Mouse (Mus musculus): ENCODE measurements at regions not wholly inside any gene's neighbourhood (a gene's known extent, or its start where the extent isn't known, plus 50 kb on each side); places are given as distances from the start of the nearest gene placed in this dataset.

DNA sequence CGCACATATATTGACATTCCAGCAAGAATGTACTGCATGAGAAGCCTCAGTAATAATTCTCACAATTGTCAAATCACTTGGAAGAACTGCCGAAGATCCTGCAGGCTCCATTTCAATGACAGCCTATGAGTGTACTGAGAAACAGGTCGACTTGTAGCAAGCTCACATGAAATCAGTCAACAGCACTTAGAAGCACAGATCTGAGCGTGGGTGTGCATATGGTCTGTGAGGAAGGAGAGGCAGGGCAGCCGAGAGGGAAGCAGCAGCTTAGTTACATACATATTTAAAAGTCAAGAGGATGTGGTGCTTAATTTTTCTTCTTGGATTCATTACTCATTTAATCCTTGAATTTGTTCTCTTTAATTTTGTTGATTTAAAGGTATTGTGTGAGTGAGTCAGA, 967.4 kb upstream of the Epha7 start:
- DNase-seq (ENCODE audit: low spot score in 2 of 2), result peak; percentile 17 to 59

GRCm38 (mm10) chr4:27846106-27846622, 966.8 kb upstream of the Epha7 start:
- DNase-seq (ENCODE audit: low spot score in 2 of 2), result no peak

GRCm38 (mm10) chr4:27856086-27856485, 956.8 kb upstream of the Epha7 start:
- DNase-seq (ENCODE audit: low spot score in 2 of 2), result peak in 1 of 2 experiments; percentile 56

DNA sequence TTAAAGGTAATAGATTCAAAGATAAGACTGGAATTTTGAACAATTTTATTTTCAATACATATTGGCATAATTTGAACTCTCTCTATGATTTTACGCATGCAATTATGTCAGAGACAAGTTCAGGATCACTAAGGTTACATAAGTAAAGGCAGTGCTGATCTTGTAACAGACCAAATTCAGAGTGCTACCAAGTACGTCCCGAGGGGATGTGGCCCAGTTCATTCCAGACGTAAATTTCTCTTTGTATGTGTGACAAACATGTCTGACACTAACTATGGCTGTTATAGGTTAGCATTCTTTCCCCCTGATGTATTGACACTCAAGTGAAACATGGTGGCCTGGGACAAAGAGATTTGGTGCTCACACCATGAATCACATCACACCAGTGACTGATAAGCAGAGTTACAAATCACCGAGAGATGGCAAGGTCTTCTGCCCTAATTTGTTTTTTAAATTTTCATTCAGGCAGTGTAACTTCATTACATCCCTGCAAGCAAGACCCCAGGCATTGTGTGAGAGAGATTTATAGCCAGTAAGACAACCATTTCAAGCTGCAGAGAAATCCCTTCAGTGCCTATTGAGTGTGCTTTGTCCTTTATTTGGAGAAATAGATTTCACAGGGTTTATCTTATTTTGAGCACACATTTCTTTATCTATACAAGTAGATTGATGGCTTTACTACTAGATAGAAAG, 925.5 kb upstream of the Epha7 start:
- DNase-seq (ENCODE audit: low spot score in 2 of 2), result no peak

DNA sequence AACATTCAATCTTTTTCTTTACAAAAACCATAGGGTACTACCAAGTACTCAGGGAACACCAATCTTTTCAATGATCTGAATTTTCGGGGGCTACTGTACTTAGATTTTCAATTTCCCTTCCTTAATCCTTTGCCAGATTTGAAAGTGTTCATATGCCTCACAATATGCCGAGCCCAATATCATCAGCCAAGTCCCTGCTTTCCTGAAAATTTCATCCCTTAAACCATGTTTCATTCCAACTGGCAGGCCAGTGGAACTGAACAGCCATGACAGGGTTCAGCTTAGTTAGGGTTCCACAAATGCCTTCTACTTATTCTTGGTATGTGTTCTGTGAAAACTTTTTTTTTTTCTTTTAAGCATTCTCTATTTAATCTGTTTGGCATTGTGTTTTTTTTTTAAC, 916.5 kb upstream of the Epha7 start:
- DNase-seq (ENCODE audit: low spot score in 2 of 2), result peak in 1 of 2 experiments; percentile 66

- DNase-seq (ENCODE audit: low spot score in 2 of 2), result no peak
These were observed 867.6 kb upstream of the Epha7 start for GRCm38 (mm10) chr4:27945351-27945750.

DNA sequence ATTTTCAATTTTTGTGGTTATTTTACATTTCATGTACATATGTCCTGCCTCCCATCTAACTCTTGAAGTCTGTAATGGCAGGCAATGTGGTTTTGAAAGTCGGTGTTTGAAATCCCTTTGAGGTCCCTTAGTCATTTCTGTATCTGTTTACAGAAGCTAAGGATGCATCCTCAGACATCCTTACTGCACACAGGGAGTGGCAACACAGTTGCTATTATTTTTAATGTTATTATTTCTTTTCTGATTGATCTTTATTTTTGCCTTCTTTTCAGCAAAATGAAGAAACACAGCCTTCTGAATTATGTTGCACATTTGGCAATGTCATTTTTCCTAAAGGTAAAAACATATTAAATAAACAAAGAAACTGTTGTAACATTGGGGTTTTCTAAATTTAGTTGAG, 867.2 kb upstream of the Epha7 start:
- DNase-seq (ENCODE audit: low spot score in 2 of 2), result no peak

DNA sequence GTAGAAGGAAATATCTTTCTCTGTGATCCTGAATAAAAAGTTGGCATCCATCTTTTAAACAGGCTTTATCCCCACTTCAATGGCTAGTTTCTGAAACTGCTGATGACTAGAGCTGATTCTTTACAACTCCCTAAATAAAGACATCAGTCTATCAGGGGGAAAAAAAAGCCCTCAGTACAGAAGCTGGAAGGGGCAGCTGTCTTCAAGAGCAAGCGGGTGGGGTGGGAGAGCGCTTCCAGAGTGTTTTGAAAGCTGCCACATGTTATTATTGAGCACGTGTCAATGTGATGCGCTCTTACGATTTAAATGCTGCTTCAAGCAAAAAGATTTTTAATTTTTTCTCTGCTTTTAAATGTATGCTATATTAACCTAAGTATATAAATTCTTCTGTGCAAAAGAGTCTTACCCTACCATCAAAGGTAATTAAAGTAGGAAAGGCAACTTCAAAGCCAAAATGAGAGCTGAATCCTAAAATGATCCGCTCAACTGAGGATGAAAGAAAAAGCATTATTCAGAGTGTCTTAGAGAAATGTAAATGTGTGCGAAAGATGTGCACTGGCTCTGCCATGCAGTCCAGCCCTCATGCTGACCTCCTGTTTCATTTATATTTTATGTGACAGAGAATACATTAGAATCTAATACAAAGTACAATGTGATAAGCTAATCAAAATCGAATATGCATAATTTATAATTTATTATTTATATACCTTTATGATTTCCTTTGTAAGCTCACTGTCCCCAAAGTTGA, 862.8 kb upstream of the Epha7 start:
- DNase-seq (ENCODE audit: low spot score in 2 of 2), result no peak

GRCm38 (mm10) chr4:27965046-27965681, 847.8 kb upstream of the Epha7 start:
- DNase-seq (ENCODE audit: low spot score in 2 of 2), result peak in 1 of 2 experiments; percentile 50

GRCm38 (mm10) chr4:27970569-27970968, 842.4 kb upstream of the Epha7 start:
- DNase-seq (ENCODE audit: low spot score in 2 of 2), result no peak

GRCm38 (mm10) chr4:27979210-27979771, 833.6 kb upstream of the Epha7 start:
- DNase-seq (ENCODE audit: low spot score in 2 of 2), result no peak

GRCm38 (mm10) chr4:27979781-27980180, 833.1 kb upstream of the Epha7 start:
- DNase-seq (ENCODE audit: low spot score in 2 of 2), result no peak

- DNase-seq (ENCODE audit: low spot score in 2 of 2), result no peak
These were observed 831.6 kb upstream of the Epha7 start for GRCm38 (mm10) chr4:27981309-27981708.

DNA sequence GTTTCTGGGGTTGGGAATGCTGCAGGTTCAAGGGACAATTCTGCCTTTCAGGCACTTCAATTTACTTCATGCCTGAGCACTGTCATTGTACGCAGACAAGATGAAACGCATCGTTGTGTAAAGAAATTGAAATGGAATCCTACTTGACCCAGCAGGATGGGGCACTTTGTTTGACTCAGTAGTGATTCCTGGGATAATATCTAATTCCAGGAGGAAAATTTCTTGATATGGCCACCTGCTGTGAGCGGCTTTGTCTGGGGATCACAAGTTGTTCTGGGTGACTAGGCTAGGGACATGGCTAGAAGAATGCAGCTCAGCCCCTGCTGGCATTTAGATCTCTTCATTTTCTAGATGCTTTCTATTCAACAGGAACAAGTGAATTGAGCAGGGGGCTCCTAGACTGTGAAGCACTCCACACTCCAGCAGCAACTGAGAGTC, 824.9 kb upstream of the Epha7 start:
- DNase-seq (ENCODE audit: low spot score in 2 of 2), result no peak

DNA sequence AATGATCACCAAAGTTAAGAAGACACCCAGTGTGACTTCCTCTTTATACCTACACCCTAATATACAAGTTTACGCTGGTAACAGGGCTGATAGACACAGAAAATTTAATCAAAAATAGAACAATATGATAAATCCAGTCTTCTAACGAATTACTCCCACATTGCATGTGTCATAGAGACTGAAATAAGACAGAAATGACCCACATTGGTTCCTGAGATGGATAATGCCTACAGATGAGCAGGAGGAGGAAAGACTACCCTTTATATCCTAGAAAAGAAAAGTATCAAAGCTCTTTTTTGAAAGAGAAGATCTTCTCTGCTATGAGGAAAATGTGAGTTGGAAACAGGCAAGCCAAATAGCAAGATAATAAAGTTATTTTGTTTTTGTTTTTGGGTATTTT, 818.5 kb upstream of the Epha7 start:
- no peak for DNase-seq (ENCODE audit: low spot score in 2 of 2)

- no peak for DNase-seq (ENCODE audit: low spot score in 2 of 2)
These were observed 811.0 kb upstream of the Epha7 start for GRCm38 (mm10) chr4:28001818-28002476.

All from layer of hippocampus, postnatal 14 days (tissue).